Mouse (Mus musculus): ENCODE results near the gene Rnf167. TPM values are rescaled to one million over a fixed set of nuclear protein-coding genes. Genes with fewer than 3 reads are reported as not detected.

Gene Rnf167
- total and polyA plus RNA-seq, 3 experiments = 50.8 to 65.0 (median 58.7) TPM

DNA sequence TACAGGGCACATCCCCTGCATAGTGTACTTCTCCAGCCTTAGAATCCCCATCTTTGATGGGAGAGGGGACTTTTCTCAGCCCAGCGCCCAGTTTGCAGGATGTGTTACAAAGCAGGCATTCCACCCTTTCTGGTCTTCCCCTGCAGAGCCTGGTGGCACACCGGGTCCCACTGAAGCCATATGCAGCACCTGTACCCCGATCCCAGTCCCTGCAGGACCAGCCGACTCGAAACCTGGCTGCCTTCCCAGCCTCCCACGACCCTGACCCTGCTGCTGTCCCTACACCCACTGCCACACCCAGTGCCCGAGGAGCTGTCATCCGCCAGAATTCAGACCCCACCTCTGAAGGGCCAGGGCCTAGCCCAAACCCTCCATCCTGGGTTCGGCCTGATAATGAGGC lies 39.4 kb upstream of the Rnf167 start:
- H3K9ac ChIP-seq (ENCODE audit: low read depth, low read length) = no peak overlapping the region
- H3K27me3 ChIP-seq (ENCODE audit: control insufficient read depth, insufficient read depth, low read length) = no peaks in the 10 kb centered on the region
- no peaks in the 10 kb centered on the region for H3K36me3 ChIP-seq (ENCODE audit: control insufficient read depth, insufficient read depth, low read length)
- no peak for DNase-seq
- H3K4me1 ChIP-seq (ENCODE audit: control insufficient read depth, insufficient read depth, low read length) = no peaks in the 10 kb centered on the region
- intact Hi-C loops (cut with DNase I) = loop anchor here (5.0 to 10.0 kb wide), 2 partner anchors 153 to 195 kb away; partner anchors contain the start of genes Cxcl16, Med11, Pelp1 and Zmynd15
- TF ChIP-seq EP300 (IDR thresholded peaks at IDR 0.05; ENCODE audit: insufficient read depth, low read depth, low read length) (no peak), CTCF (IDR thresholded peaks at IDR 0.05) (no peak), POLR2A (IDR thresholded peaks at IDR 0.05; ENCODE audit: insufficient read depth, low read depth, low read length) (no peak)
- WGBS = 83% methylated on average over 9 of the region's 9 CpGs
- H3K4me3 ChIP-seq = no peak overlapping the region
- H3K27ac ChIP-seq = no peak overlapping the region
- H3K79me2 ChIP-seq (replicated peaks; ENCODE audit: control insufficient read depth, insufficient read depth, low read length) = no peaks in the 10 kb centered on the region

DNA sequence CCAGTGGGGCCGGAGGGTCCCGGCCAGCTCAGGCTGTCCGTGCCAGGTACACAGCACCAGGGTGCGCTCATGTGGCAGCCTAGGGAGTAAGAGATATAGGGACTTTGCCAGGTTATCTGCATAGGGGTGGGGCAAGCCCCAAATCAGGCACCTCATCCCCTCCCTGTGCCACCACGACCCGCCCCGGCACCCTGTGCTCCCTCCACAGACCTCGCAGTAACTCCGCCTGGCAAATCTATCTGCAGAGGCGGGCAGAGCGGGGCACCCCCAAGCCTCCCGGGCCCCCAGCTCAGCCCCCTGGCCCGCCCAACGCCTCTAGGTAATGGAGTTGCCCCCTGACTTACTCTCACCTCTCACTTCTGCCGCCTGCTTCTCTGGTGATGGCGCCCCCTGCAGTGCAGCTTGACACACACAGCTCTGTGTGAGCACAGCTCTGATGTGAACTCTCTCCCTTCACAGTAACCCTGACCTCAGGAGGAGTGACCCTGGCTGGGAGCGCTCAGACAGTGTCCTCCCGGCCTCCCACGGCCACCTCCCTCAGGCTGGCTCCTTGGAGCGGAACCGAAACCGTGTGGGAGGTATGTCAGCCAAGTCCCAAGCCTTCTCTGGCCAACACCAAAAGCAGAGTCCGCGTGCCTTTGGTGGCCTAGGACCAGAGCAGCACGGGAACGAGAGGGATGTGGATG lies 38.5 kb upstream of the Rnf167 start:
- H3K36me3 ChIP-seq (ENCODE audit: control insufficient read depth, insufficient read depth, low read length) = no peaks in the 10 kb centered on the region
- no peaks in the 10 kb centered on the region for H3K79me2 ChIP-seq (replicated peaks; ENCODE audit: control insufficient read depth, insufficient read depth, low read length)
- no peak for TF ChIP-seq EP300 (IDR thresholded peaks at IDR 0.05; ENCODE audit: insufficient read depth, low read depth, low read length)
- TF ChIP-seq CTCF (IDR thresholded peaks at IDR 0.05) = peak; percentile 55
- H3K27ac ChIP-seq = no peak overlapping the region
- H3K9ac ChIP-seq (ENCODE audit: low read depth, low read length) = no peak overlapping the region
- H3K4me1 ChIP-seq (ENCODE audit: control insufficient read depth, insufficient read depth, low read length) = no peaks in the 10 kb centered on the region
- H3K27me3 ChIP-seq (ENCODE audit: control insufficient read depth, insufficient read depth, low read length) = no peaks in the 10 kb centered on the region
- intact Hi-C loops (cut with DNase I) = loop anchor here (5.0 to 10.0 kb wide), 2 partner anchors 154 to 196 kb away; partner anchors contain the start of genes Cxcl16, Med11, Pelp1 and Zmynd15
- 91% methylated on average over 26 of the region's 26 CpGs for WGBS
- no peak overlapping the region for H3K4me3 ChIP-seq
- no peak for DNase-seq

DNA sequence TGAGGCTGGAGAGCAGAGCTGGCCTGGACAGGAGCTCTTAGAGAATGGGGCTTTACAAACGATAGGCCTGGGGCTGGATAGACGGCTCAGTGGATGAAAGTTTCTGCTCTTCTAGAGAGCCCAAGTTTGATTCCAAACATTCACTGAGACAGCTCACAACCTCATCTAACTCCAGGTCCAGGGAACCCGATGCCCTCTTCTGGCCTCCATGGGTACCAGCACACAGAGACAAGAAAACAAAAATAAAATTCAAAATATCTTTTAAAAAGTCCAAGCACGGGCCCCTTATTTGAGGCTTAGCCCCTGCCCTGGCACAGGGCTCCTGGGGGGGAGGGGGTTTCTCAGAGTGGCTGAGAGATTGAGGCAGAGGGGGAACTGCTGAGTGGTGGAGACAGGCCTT lies 36.3 kb upstream of the Rnf167 start:
- no peak for DNase-seq
- Histone ChIP-seq H3K36me3 (ENCODE audit: control insufficient read depth, insufficient read depth, low read length) (no peaks in the 10 kb centered on the region), H3K27me3 (ENCODE audit: control insufficient read depth, insufficient read depth, low read length) (no peaks in the 10 kb centered on the region), H3K79me2 (replicated peaks; ENCODE audit: control insufficient read depth, insufficient read depth, low read length) (no peaks in the 10 kb centered on the region), H3K4me1 (ENCODE audit: control insufficient read depth, insufficient read depth, low read length) (peaks cover 3% of the 10 kb centered on the region), H3K27ac (no peak overlapping the region), H3K9ac (ENCODE audit: low read depth, low read length) (no peak overlapping the region), H3K4me3 (no peak overlapping the region)
- TF ChIP-seq EP300 (IDR thresholded peaks at IDR 0.05; ENCODE audit: insufficient read depth, low read depth, low read length) (no peak), CTCF (IDR thresholded peaks at IDR 0.05) (peak; percentile 30), POLR2A (IDR thresholded peaks at IDR 0.05; ENCODE audit: insufficient read depth, low read depth, low read length) (no peak)
- 89% methylated on average over 4 of the region's 4 CpGs for WGBS
- intact Hi-C loops (cut with DNase I) = no loop called here

DNA sequence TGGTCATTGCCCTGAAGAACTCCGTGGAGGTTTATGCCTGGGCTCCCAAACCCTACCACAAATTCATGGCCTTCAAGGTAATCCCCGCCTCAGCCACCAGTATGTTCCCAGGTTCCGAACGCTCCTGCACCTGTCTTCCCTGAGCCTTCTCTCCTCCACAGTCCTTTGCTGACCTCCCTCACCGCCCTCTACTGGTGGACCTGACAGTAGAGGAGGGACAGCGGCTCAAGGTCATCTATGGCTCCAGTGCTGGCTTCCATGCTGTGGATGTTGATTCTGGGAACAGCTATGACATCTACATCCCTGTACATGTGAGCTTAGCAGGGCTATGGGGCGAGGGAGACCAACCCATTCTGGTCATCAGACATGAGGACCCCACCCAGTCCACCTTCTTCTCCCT lies 34.5 kb upstream of the Rnf167 start:
- no peak overlapping the region for H3K27ac ChIP-seq
- no peaks in the 10 kb centered on the region for H3K79me2 ChIP-seq (replicated peaks; ENCODE audit: control insufficient read depth, insufficient read depth, low read length)
- no peak for DNase-seq
- TF ChIP-seq CTCF (IDR thresholded peaks at IDR 0.05) = peak; percentile 30; the same call in 1 of the 2 replicates
- no peak for TF ChIP-seq POLR2A (IDR thresholded peaks at IDR 0.05; ENCODE audit: insufficient read depth, low read depth, low read length)
- no peak for TF ChIP-seq EP300 (IDR thresholded peaks at IDR 0.05; ENCODE audit: insufficient read depth, low read depth, low read length)
- intact Hi-C loops (cut with DNase I) = no loop called here
- WGBS = 89% methylated on average over 7 of the region's 7 CpGs
- peaks cover 3% of the 10 kb centered on the region for H3K4me1 ChIP-seq (ENCODE audit: control insufficient read depth, insufficient read depth, low read length)
- H3K27me3 ChIP-seq (ENCODE audit: control insufficient read depth, insufficient read depth, low read length) = no peaks in the 10 kb centered on the region
- H3K4me3 ChIP-seq = no peak overlapping the region
- no peaks in the 10 kb centered on the region for H3K36me3 ChIP-seq (ENCODE audit: control insufficient read depth, insufficient read depth, low read length)
- no peak overlapping the region for H3K9ac ChIP-seq (ENCODE audit: low read depth, low read length)

DNA sequence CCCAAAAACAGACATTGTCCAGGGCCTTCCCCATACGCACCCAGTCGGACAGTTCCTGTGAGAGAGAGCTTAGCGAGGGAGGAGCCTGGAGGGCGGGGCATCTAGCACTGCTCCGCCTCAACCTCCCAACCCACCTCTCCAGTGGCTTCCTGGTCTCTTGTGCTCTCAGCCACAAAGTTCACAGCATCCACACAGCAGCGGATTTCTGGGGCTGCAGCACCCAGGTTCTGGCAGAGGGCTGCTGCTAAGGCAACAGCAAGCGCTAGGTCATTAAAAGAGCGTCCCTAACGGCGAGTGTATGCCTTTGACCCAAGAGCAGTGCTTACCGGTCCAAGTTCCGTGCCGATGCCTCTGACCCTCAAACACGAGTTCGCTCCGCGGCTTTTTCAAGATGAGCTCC lies 32.0 kb upstream of the Rnf167 start:
- intact Hi-C loops (cut with DNase I) = no loop called here
- no peaks in the 10 kb centered on the region for H3K36me3 ChIP-seq (ENCODE audit: control insufficient read depth, insufficient read depth, low read length)
- peak; percentile 79 to 83 for DNase-seq

DNA sequence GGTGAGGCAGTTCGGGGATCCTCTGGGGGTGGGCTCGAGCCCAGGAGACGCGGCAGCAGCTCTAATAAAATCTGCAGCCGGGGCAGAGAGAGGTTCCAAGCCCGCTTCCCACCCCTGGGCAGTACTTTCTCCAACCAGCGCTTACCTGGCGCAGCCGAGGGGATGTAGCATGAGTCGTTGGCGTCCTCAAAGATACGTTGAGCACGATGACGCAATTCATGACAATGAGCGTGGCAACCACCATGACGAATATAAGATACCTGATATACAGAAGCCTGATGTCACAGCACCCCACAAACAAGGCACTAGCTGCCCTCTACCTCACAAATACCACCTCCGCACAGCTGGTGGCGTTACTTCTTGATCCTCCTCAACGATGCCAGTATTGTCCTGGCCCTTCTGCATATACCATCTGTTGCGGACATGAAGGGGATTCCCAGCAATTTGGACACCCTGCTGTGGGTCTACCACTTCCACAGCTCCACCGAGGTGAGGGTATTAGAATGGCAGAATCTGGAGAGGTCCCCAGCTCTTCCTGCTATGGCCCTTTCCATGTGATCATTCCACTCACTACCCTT lies 31.4 kb upstream of the Rnf167 start, which contains the start of gene 4930544D05Rik:
Gene 4930544D05Rik, plus strand, starts transcription at position 333 of the 578 bp plus-strand sequence.
- Histone ChIP-seq H3K27me3 (ENCODE audit: control insufficient read depth, insufficient read depth, low read length) (no peaks in the 10 kb centered on the region), H3K9ac (ENCODE audit: low read depth, low read length) (peak within 1 kb of the TSS; percentile 49), H3K27ac (peak within 1 kb of the TSS; percentile 40; the same call in 1 of the 2 replicates), H3K4me1 (ENCODE audit: control insufficient read depth, insufficient read depth, low read length) (peaks cover 3% of the 10 kb centered on the region), H3K79me2 (replicated peaks; ENCODE audit: control insufficient read depth, insufficient read depth, low read length) (no peaks in the 10 kb centered on the region), H3K4me3 (peak within 1 kb of the TSS; percentile 48), H3K36me3 (ENCODE audit: control insufficient read depth, insufficient read depth, low read length) (no peaks in the 10 kb centered on the region)
- 21% methylated on average over 21 of the region's 21 CpGs for WGBS
- TF ChIP-seq EP300 (IDR thresholded peaks at IDR 0.05; ENCODE audit: insufficient read depth, low read depth, low read length) (no peak), CTCF (IDR thresholded peaks at IDR 0.05) (no peak)
- intact Hi-C loops (cut with DNase I) = no loop called here
- DNase-seq = no peak

More for the DNA sequence above, 32.0 kb upstream of the Rnf167 start:
- peak overlapping the region; percentile 49 for H3K9ac ChIP-seq (ENCODE audit: low read depth, low read length)
- H3K4me1 ChIP-seq (ENCODE audit: control insufficient read depth, insufficient read depth, low read length) = peaks cover 3% of the 10 kb centered on the region
- TF ChIP-seq CTCF (IDR thresholded peaks at IDR 0.05) (peak; percentile 20), POLR2A (IDR thresholded peaks at IDR 0.05; ENCODE audit: insufficient read depth, low read depth, low read length) (peak; percentile 73), EP300 (IDR thresholded peaks at IDR 0.05; ENCODE audit: insufficient read depth, low read depth, low read length) (0 out of 2 replicates have a peak, but pooled peaks have one; percentile 3)
- no peaks in the 10 kb centered on the region for H3K79me2 ChIP-seq (replicated peaks; ENCODE audit: control insufficient read depth, insufficient read depth, low read length)
- no peaks in the 10 kb centered on the region for H3K27me3 ChIP-seq (ENCODE audit: control insufficient read depth, insufficient read depth, low read length)
- peak overlapping the region; percentile 48 for H3K4me3 ChIP-seq
- 4% methylated on average over 17 of the region's 17 CpGs for WGBS
- peak overlapping the region; percentile 40; the same call in 1 of the 2 replicates for H3K27ac ChIP-seq
